Mouse (Mus musculus) gonadal fat pad, adult 2 months (tissue): ENCODE measurements around the gene Gbp4. TPM values are rescaled to one million over a fixed set of nuclear protein-coding genes. Genes with fewer than 3 reads are reported as not detected.
"Not testable (repeated sequence)": the region's sequence is repeated elsewhere in the genome, so short reads cannot be mapped to it uniquely, and the experiment has no call there.

Experiments
- DNase-seq: peaks from one replicate; pipeline ENCODE4 v3.0.0-alpha.2; 2012; ENCODE audit warnings: low read depth
- polyA plus RNA-seq: library from polyadenylated mRNA; depleted of rRNA; stranded (reverse); fragments of >200 nt; gene quantifications from 2 replicates; pipeline ENCODE4 v1.2.3, GENCODE M21; 2012; rRNA removed

Gene Gbp4
- polyA plus RNA-seq = 7.4 and 11.8 TPM in 2 replicates

DNA sequence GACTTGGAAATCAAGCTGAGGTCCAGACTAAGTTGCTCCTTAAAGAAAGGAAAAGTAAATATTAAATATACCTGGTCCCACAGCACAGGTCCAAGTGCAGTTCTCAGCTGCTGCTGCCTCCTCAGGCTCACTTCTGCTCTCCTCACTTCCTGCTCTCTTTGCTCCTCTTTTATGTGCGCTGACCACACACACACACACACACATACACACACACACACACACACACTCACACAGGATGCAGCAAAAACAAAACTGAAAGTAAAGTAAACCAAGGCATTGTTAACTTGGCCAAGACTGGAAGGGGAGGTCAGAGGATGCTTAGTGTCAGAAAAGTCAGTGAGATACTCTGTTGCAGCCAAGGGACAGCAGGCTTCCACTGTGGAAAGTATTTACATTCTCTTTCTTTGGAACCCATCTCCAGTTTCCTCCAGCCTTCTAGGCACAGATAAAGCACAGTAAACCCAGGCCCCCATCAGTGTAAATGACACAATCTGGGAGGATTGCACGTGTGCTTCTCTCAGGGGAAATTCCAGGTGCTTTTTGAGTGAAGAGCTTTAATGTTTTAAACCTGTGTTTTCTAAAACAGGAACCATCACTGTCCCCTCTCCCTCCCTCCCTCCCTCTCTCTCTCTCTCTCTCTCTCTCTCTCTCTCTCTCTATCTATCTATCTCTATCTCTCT lies at the start of gene Gbp4, which contains the start of the genes Gbp9 and Gbp8:
Gene Gbp4, minus strand, starts transcription at position 178 of the 680 bp plus-strand sequence.
Gene Gbp9, minus strand, starts transcription at position 131 of the 680 bp plus-strand sequence.
Gene Gbp8, minus strand, starts transcription at position 132 of the 680 bp plus-strand sequence.
- not testable (repeated sequence) for DNase-seq

DNA sequence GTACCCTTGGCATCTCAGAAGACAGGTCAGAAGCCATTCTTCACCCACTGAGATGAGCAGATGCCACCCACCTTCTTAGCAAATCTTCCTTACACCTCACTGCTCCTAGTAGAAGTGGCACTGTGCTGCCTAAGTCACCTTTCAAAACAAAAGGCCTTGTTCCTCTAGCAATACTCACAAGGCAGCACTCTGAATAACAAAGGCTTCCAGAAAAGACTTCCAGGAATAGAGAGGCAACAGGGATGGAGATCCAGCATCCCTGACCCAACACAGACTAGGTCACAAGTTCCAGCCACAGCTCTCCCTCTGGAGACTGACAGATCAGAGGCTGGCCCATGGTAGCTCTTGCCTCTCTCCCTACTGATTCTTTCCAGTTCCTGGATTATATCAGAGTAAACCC lies 42.1 kb upstream of the Gbp4 start:
- no peak for DNase-seq

DNA sequence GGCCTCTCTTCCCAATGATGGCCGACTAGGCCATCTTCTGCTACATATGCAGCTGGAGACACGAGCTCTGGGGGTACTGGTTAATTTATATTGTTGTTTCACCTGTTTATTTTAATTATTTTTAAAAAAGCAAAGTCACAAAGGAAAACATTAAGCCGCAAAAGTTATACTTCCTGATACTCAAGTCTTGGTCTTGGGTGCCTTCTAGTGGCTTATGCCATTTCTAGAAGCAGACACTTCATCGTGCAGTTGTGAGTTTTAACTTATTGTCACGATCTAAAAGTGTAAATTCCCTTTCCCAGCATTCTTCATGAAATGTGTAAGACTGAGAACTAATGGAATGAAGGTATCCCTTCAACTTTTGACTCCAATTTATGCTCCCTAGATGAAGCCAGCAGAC lies 17.2 kb upstream of the Gbp4 start:
- no peak for DNase-seq

DNA sequence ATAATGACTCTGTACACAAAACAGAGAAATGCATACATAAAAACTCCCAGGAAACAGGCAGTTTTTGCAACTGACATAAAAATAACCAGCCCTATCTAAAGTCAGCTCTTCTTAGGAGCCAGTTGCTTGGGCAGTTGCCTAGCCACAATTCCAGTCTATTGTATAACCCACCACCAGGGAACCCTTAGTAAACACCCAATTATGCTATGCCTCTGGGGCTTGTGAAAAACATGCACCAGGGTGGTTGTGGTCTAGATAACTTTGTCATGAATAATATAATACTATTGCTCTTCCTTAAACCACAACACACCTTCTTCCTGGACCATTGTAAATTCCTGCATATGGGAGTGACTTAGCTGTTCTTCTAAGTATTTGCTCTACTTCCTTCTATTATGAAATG lies 14.7 kb upstream of the Gbp4 start:
- no peak for DNase-seq

- DNase-seq = not testable (repeated sequence)
These were observed 8.7 kb upstream of the Gbp4 start for GRCm38 (mm10) chr5:105148062-105148461.

GRCm38 (mm10) chr5:105146447-105146846 lies 7.1 kb upstream of the Gbp4 start:
- no peak for DNase-seq

DNA sequence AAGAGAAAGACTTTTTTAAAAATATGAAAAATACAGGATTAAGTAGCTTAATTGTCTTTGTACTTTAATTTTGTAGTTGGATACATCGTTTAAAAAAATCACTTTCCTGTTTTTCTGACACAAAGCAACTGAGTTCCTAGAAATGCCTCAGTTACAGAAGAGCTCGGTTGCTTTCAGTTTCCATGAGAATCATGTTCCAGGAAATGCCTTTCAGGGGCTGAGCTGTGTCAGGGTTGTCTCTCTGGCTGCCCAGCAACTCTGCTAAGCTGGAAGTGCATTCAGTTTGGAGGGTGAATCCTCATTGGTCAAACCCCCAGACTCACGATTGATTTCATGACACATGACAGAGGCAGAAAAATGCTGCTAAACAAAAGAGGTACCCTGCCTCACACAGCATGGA lies 6.3 kb upstream of the Gbp4 start:
- DNase-seq = not testable (repeated sequence)

DNA sequence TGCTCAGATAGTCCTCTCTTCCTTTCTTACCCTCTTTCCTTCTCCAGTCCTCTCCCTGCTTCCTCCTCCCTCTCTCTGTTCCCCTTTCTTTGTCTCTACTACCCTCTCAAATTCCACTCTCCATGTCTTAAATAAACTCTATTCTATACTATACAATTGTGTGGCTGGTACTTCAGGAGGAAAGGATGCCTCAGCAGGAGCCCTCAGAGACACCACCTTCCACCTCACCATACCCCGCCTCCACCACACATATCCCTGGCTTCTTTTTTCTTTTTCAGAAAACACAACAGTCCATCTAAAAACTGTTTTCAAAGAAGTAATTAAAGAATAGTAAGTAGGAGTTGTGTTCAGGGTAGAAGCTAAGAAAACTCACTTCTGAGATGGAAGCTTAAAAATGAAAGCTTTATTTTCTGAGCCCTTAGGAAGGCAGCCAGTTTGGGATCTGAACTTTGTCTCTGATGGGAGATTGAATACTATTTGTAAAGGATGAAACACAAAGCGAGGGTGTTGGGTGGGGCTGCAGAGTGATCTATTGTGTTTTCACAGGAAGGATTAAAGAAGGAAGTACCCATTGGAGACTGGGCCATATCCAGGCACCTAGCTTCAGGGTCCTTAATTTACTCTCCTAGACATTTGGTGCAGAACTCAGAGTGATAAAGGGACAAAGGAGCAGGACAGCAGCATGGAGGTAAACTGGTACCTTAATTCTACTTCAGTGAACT lies 864 bp upstream of the Gbp4 start:
- DNase-seq = not testable (repeated sequence)

DNA sequence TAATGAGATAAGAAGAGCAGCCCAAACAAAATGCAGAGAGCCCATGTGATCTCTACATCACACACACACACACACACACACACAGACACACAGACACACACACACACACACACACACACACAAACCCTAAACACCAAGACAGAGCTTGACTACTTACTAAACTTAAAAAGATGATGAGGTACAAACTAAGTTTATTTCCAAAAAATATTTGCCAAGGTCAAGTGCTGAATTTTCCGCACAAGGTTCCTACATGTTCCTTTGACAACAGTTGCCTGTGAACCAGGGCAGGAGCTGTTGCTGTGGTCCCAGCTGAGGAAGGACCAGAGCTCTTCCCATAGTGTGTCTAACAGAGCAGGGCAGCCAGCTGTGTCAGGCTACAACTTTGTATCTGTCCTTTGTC lies 480 bp downstream of the Gbp4 start:
- DNase-seq = no peak

DNA sequence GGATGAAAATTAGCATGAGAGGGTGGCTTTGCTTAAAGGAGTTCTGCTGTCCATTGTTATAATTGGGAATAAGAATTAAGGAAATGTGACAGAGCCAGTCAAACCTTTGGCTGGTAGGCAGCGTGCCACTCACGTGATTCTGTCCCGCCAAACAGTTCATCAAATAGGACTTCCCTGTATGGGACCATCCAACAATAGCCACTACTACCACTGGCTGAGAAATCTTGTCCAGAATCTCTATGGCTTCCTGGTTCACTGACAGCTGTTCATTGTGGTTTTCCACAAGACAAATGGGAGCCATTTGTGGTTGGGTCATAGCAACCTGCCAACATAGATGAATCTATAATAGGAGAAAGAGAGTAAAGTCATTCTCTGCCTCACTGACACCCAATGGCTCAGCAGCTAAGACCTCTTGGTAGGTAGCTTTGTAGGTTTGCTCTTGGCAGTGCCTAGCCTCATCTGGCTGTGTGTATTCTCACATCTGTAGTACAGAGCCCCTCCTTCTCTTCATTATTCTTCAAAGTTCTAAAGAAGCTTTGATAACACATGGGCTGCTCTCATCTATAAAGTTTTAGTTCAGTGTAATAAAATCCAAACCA lies 2.6 kb downstream of the Gbp4 start:
- DNase-seq = not testable (repeated sequence)

DNA sequence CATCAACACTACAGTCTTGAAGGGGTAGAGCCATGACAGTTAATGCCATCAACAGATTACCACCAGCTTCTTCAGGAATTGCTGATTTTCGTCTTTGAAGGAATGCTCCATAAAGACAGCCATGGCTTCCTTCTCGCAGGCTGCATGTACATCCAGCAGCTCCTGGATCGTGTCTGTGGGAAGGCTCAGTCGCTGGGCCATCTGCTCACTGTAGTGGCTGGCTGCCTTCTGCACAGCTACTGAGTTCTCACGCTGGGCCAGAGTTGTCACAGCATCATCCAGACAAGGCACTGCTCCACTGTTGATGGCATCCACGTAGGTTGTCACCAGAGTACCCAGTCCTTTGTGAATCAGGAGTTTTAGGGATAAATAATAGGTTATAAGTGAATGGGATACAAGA lies 17.7 kb downstream of the Gbp4 start:
- not testable (repeated sequence) for DNase-seq

- DNase-seq = no peak
These were observed 23.6 kb downstream of the Gbp4 start for GRCm38 (mm10) chr5:105115740-105116139.

DNA sequence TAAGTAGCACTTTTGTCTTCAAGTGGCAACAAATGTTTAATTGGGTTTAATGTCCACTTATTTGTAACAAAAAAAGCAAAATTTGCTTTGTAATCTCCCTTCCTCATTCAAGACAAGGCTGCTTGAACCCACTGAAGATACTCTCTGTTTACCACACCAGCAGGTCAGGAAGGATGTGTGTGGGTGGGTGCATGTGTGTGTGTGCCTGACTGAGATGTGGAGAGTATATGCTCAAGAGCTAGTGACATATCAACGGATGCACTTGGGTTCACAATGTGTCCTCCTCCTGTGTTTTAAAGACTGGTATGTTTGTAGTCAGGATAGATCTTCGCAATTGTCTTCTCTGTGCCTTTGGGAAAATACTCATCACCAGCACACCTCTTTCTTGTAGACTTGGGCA lies 24.7 kb downstream of the Gbp4 start:
- no peak for DNase-seq

DNA sequence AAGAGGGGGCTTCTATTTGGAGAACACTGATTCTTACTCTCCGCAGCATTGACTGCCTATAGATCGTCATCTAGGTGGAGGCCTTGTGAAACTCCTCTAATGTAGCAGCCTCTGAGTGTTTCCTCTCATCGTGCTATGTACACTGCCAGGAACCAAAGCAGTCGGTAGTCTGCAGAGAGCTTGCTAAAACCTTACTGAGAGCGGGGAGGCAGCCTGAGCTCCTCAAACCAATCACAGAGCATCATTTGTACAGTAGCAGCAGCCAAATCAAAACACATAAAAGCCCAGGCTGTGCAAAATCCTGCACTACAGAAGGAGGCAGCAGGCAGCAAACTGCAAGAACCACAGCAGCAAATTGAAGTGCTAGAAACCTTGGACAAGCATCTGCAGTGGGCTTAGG lies 25.7 kb downstream of the Gbp4 start:
- no peak for DNase-seq

- DNase-seq = not testable (repeated sequence)
These were observed 29.0 kb downstream of the Gbp4 start for GRCm38 (mm10) chr5:105110271-105110852.

- not testable (repeated sequence) for DNase-seq
These were observed 29.6 kb downstream of the Gbp4 start for GRCm38 (mm10) chr5:105109775-105110174.

- not testable (repeated sequence) for DNase-seq
These were observed 33.7 kb downstream of the Gbp4 start for GRCm38 (mm10) chr5:105105689-105106088.

DNA sequence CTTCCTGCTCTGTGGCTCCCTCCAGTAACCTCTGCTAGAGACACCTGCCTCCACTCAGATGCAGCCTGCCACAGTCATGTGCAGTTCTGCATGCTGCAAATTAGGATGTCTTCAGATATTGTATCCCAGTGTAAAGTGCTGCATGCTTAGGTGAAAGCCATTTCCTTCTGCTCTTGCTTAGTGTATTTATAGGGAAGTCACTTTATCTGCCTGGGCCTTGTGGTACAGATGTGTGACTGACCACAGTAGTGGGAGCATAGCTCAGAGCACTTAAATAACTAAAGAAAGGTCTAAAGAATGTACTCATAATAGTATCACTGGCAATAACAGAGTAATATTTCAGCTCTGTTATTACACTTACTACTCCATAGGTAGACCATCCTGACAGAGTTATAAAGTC lies 57.5 kb downstream of the Gbp4 start:
- no peak for DNase-seq

GRCm38 (mm10) chr5:105068356-105068755 lies 71.0 kb downstream of the Gbp4 start:
- DNase-seq = not testable (repeated sequence)
